7 mouse cellular contexts compared by ENCODE assay signal in genomic region chr7:99540016-99540415, GRCm38 (mm10). TPM values are rescaled to one million over a fixed set of nuclear protein-coding genes. Genes with fewer than 3 reads are reported as not detected.
DNase-seq lines count a peak whose midpoint lies in the region; ATAC-seq and TF ChIP-seq lines count a peak whose summit lies in the region.

No protein-coding gene starts in this region.

- TF ChIP-seq EP300 in liver, postnatal 0 days (IDR thresholded peaks at IDR 0.05; ENCODE audit: low read depth) = no peak

- TF ChIP-seq CTCF in liver, postnatal 0 days (IDR thresholded peaks at IDR 0.05; ENCODE audit: low read depth) = no peak

- peak; percentile 25 for DNase-seq in hindbrain, embryonic 11.5 days (ENCODE audit: low spot score)
- DNase-seq in liver, postnatal 0 days = no peak
- no peak for DNase-seq in thymus, postnatal 25 days
- no peak for DNase-seq in spleen, adult 18-20 months

- peak overlapping the region; percentile 93 for H3K4me3 ChIP-seq in megakaryocyte, embryonic 14.5 days (replicated peaks)
- H3K4me3 ChIP-seq in hindbrain, embryonic 11.5 days (ENCODE audit: low read depth, low read length) = no peak overlapping the region
- no peak overlapping the region for H3K4me3 ChIP-seq in liver, postnatal 0 days (ENCODE audit: low read depth, low read length)

- no peak overlapping the region for H3K9ac ChIP-seq in hindbrain, embryonic 11.5 days (ENCODE audit: low read depth, low read length)
- H3K9ac ChIP-seq in liver, postnatal 0 days (replicated peaks) = no peak overlapping the region; the same call in 1 of the 2 replicates

- WGBS in hindbrain, embryonic 11.5 days = 47% methylated on average over 1 of the region's 2 CpGs
- WGBS in liver, postnatal 0 days (ENCODE audit: insufficient replicate concordance) = 83% methylated on average over 2 of the region's 2 CpGs

- no peaks in the 10 kb centered on the region for H3K9me3 ChIP-seq in megakaryocyte, embryonic 14.5 days
- H3K9me3 ChIP-seq in hindbrain, embryonic 11.5 days (ENCODE audit: control insufficient read depth, low read length) = no peaks in the 10 kb centered on the region
- no peaks in the 10 kb centered on the region for H3K9me3 ChIP-seq in liver, postnatal 0 days (ENCODE audit: low read length)

- H3K36me3 ChIP-seq in megakaryocyte, embryonic 14.5 days (replicated peaks; ENCODE audit: low read length) = peaks cover 86% of the 10 kb centered on the region
- no peaks in the 10 kb centered on the region for H3K36me3 ChIP-seq in hindbrain, embryonic 11.5 days (ENCODE audit: control insufficient read depth, insufficient read depth, low read length)
- 0 out of 2 replicates have a peak, but pooled peaks cover 2% of the 10 kb centered on the region for H3K36me3 ChIP-seq in liver, postnatal 0 days (replicated peaks; ENCODE audit: insufficient read depth, low read length)

- H3K4me1 ChIP-seq in megakaryocyte, embryonic 14.5 days = peaks cover 94% of the 10 kb centered on the region
- H3K4me1 ChIP-seq in hindbrain, embryonic 11.5 days (replicated peaks; ENCODE audit: control insufficient read depth, insufficient read depth, low read length) = peaks cover 18% of the 10 kb centered on the region; the same call in 1 of the 2 replicates
- peaks cover 45% of the 10 kb centered on the region for H3K4me1 ChIP-seq in liver, postnatal 0 days (ENCODE audit: insufficient read depth)

- 0 out of 2 replicates have a peak overlapping the region, but pooled peaks have one; percentile 2 for H3K27ac ChIP-seq in hindbrain, embryonic 11.5 days (ENCODE audit: low read depth, low read length)
- peak overlapping the region; percentile 41; the same call in 1 of the 2 replicates for H3K27ac ChIP-seq in liver, postnatal 0 days (ENCODE audit: low read depth)

- no peak overlapping the region for H3K4me2 ChIP-seq in hindbrain, embryonic 11.5 days (replicated peaks; ENCODE audit: low read depth, low read length)
- peak overlapping the region; percentile 24 for H3K4me2 ChIP-seq in liver, postnatal 0 days (ENCODE audit: low read depth, low read length)

- no peak for ATAC-seq in megakaryocyte, adult 5-6 weeks (ENCODE audit: poor library complexity, severe bottlenecking)
- no peak for ATAC-seq in hindbrain, embryonic 11.5 days (ENCODE audit: low FRiP score)
- no peak for ATAC-seq in liver, postnatal 0 days
- no peak for ATAC-seq in megakaryocyte-erythroid progenitor cell, adult 5-6 weeks (replicated peaks; ENCODE audit: low FRiP score, low TSS enrichment, poor library complexity, severe bottlenecking)

- H3K27me3 ChIP-seq in megakaryocyte, embryonic 14.5 days (replicated peaks) = no peaks in the 10 kb centered on the region
- no peaks in the 10 kb centered on the region for H3K27me3 ChIP-seq in hindbrain, embryonic 11.5 days (ENCODE audit: control insufficient read depth, insufficient read depth, low read length)
- H3K27me3 ChIP-seq in liver, postnatal 0 days (ENCODE audit: insufficient read depth, low read length) = no peaks in the 10 kb centered on the region

RNA-seq across cellular contexts. Expression of gene Arrb1, which starts 4.8 kb away (rescaled TPM):
- polyA plus RNA-seq in megakaryocyte, embryonic 14.5 days (2012; ENCODE audit: insufficient read depth, low replicate concordance) = 11.2 and 43.4 TPM in 2 replicates
- 41.1 and 43.8 TPM in 2 replicates for total RNA-seq in megakaryocyte, adult 5-6 weeks (2015)
- total RNA-seq in megakaryocyte, adult 5-6 weeks (2017) = 91.7 and 96.9 TPM in 2 replicates
- polyA plus RNA-seq in hindbrain, embryonic 11.5 days (2014; fragmentation: Nextera tagmentation; extraction: Ambion mirVana) = 4.5 and 5.4 TPM in 2 replicates
- 20.1 and 21.8 TPM in 2 replicates for polyA plus RNA-seq in liver, postnatal 0 days (2015; fragmentation: Nextera tagmentation; extraction: Ambion mirVana)
- total RNA-seq in megakaryocyte-erythroid progenitor cell, adult 5-6 weeks (2014; fragmentation: Nextera tagmentation) = 59.0 and 91.0 TPM in 2 replicates
- 70.4 and 96.2 TPM in 2 replicates for total RNA-seq in megakaryocyte-erythroid progenitor cell, adult 5-6 weeks (2017)

RNA-seq across cellular contexts. Expression of gene Rps3, which starts 56.5 kb away (rescaled TPM):
- 128 and 530 TPM in 2 replicates for polyA plus RNA-seq in megakaryocyte, embryonic 14.5 days (2012; ENCODE audit: insufficient read depth, low replicate concordance)
- total RNA-seq in megakaryocyte, adult 5-6 weeks (2015) = 992 and 1,050 TPM in 2 replicates
- total RNA-seq in megakaryocyte, adult 5-6 weeks (2017) = 1,038 and 1,097 TPM in 2 replicates
- 696 and 707 TPM in 2 replicates for polyA plus RNA-seq in hindbrain, embryonic 11.5 days (2014; fragmentation: Nextera tagmentation; extraction: Ambion mirVana)
- 472 TPM in 2 replicates for polyA plus RNA-seq in liver, postnatal 0 days (2015; fragmentation: Nextera tagmentation; extraction: Ambion mirVana)
- total RNA-seq in megakaryocyte-erythroid progenitor cell, adult 5-6 weeks (2014; fragmentation: Nextera tagmentation) = 1,003 and 1,349 TPM in 2 replicates
- 1,982 and 2,496 TPM in 2 replicates for total RNA-seq in megakaryocyte-erythroid progenitor cell, adult 5-6 weeks (2017)
